Mouse (Mus musculus) telencephalon, adult 2 months (tissue): Measurements from ENCODE around the gene Dffb.
A peak's percentile ranks its signal among the peaks of the same experiment; 100 is the strongest.

Experiments
- DNase-seq: peaks from one replicate; pipeline ENCODE4 v3.0.0-alpha.2; 2011; ENCODE audit warnings: low read depth, low spot score

Gene Dffb

GRCm38 (mm10) chr4:153974431-153975291, at the start of gene Dffb, which contains the start of gene Cep104:
Gene Dffb, minus strand, starts transcription at chr4:153975126.
Gene Cep104, plus strand, starts transcription at chr4:153975194.
- DNase-seq: peak; percentile 93

- no peak for DNase-seq
These were observed 49.1 kb upstream of the Dffb start for GRCm38 (mm10) chr4:154023754-154024601.

- DNase-seq: no peak
These were observed 47.9 kb upstream of the Dffb start for GRCm38 (mm10) chr4:154022844-154023243.

- DNase-seq: no peak
These were observed 47.5 kb upstream of the Dffb start for GRCm38 (mm10) chr4:154022407-154022806.

- DNase-seq: no peak
These were observed 46.5 kb upstream of the Dffb start for GRCm38 (mm10) chr4:154021432-154021831.

GRCm38 (mm10) chr4:154019571-154019970, 44.6 kb upstream of the Dffb start:
- no peak for DNase-seq

GRCm38 (mm10) chr4:154015476-154015875, 40.5 kb upstream of the Dffb start:
- DNase-seq: no peak

- no peak for DNase-seq
These were observed 37.4 kb upstream of the Dffb start for GRCm38 (mm10) chr4:154012132-154012882.

- DNase-seq: peak; percentile 89
These were observed 36.7 kb upstream of the Dffb start, which contains the start of gene Lrrc47 for GRCm38 (mm10) chr4:154011646-154012089. Gene Lrrc47, plus strand, starts transcription at chr4:154011731.

GRCm38 (mm10) chr4:154010907-154011645, 36.1 kb upstream of the Dffb start:
- no peak for DNase-seq

- no peak for DNase-seq
These were observed 32.8 kb upstream of the Dffb start for GRCm38 (mm10) chr4:154007759-154008158.

- DNase-seq: no peak
These were observed 31.3 kb upstream of the Dffb start for GRCm38 (mm10) chr4:154006264-154006663.

- no peak for DNase-seq
These were observed 30.6 kb upstream of the Dffb start for GRCm38 (mm10) chr4:154005488-154005887.

- DNase-seq: no peak
These were observed 18.6 kb upstream of the Dffb start for GRCm38 (mm10) chr4:153993505-153993904.

- DNase-seq: no peak
These were observed 17.8 kb upstream of the Dffb start for GRCm38 (mm10) chr4:153992715-153993114.

GRCm38 (mm10) chr4:153980470-153980869, 5.5 kb upstream of the Dffb start:
- DNase-seq: peak; percentile 47

GRCm38 (mm10) chr4:153979243-153979642, 4.3 kb upstream of the Dffb start:
- no peak for DNase-seq

GRCm38 (mm10) chr4:153975768-153976167, 842 bp upstream of the Dffb start:
- DNase-seq: no peak

GRCm38 (mm10) chr4:153975292-153975662, 351 bp upstream of the Dffb start:
- DNase-seq: no peak

GRCm38 (mm10) chr4:153968063-153968462, 6.9 kb downstream of the Dffb start:
- no peak for DNase-seq

GRCm38 (mm10) chr4:153967556-153967955, 7.4 kb downstream of the Dffb start:
- no peak for DNase-seq
